Comparison of ENCODE assay signal across 14 mouse cellular contexts in genomic region chr1:58110241-58110640, GRCm38 (mm10). TPM values are rescaled to one million over a fixed set of nuclear protein-coding genes. Genes with fewer than 3 reads are reported as not detected.
"Had no signal": no experiment of that assay in that cellular context is flagged by ENCODE, and none has a peak within 500 bp of the region (broad histone marks: within the 10 kb centered on the region; RNA-seq: fewer than 3 reads in every experiment).

No protein-coding gene starts in this region.

- DNase-seq: lung, adult 18-20 months; lung, embryonic 14.5 days; lung, postnatal 10 days; lung, postnatal 4 days; midbrain, embryonic 14.5 days; retina, postnatal 1 day; right cerebral cortex, adult 18-20 months; right cerebral cortex, postnatal 25 days; right cerebral cortex, postnatal 4 days; spleen, adult 18-20 months; thymus, adult 18-20 months; thymus, postnatal 14 days; thymus, postnatal 36 days had no signal

RNA-seq across cellular contexts. Expression of gene Aox3, which starts 2.7 kb away (rescaled TPM):
- total RNA-seq: megakaryocyte-erythroid progenitor cell, adult 5-6 weeks had no signal
